Mouse (Mus musculus) gastrocnemius, postnatal 4 days (tissue): ENCODE data around the gene Ogdh. TPM values are rescaled to one million over a fixed set of nuclear protein-coding genes. Genes with fewer than 3 reads are reported as not detected.

Source experiments
- DNase-seq, 2 experiments: peaks; one replicate each; pipeline ENCODE4 v3.0.0; 2021 to 2022; ENCODE audit warnings: low spot score in 2 of 2, mixed read lengths in 2 of 2
- total RNA-seq, 2 experiments: library from RNA; stranded (reverse); gene quantifications; 2 replicates each; pipeline ENCODE4 v1.2.3; 2021

Ogdh gene
- total RNA-seq, 2 experiments from 2014 or later, result 340 to 351 TPM

GRCm38 (mm10) chr11:6293601-6294000 lies 2.2 kb downstream of the Ogdh start:
- no peak for DNase-seq

- DNase-seq, result no peak
Measured at GRCm38 (mm10) chr11:6294632-6295031, 3.2 kb downstream of the Ogdh start.

GRCm38 (mm10) chr11:6296077-6296476 lies 4.6 kb downstream of the Ogdh start:
- DNase-seq, result no peak

- DNase-seq, result no peak
Measured at GRCm38 (mm10) chr11:6299435-6299834, 8.0 kb downstream of the Ogdh start.

GRCm38 (mm10) chr11:6302793-6303192 lies 11.4 kb downstream of the Ogdh start:
- no peak for DNase-seq

- no peak for DNase-seq
Measured at GRCm38 (mm10) chr11:6305943-6306430, 14.6 kb downstream of the Ogdh start.

GRCm38 (mm10) chr11:6308181-6308580 lies 16.7 kb downstream of the Ogdh start:
- no peak for DNase-seq

- no peak for DNase-seq
Measured at GRCm38 (mm10) chr11:6313874-6314406, 22.5 kb downstream of the Ogdh start.

GRCm38 (mm10) chr11:6316821-6317220 lies 25.4 kb downstream of the Ogdh start:
- no peak for DNase-seq

- no peak for DNase-seq
Measured at GRCm38 (mm10) chr11:6318559-6318958, 27.1 kb downstream of the Ogdh start.

- DNase-seq, result no peak
Measured at GRCm38 (mm10) chr11:6319374-6319773, 27.9 kb downstream of the Ogdh start.

- DNase-seq, result no peak
Measured at GRCm38 (mm10) chr11:6322086-6322485, 30.7 kb downstream of the Ogdh start.

- no peak for DNase-seq
Measured at GRCm38 (mm10) chr11:6323348-6323747, 31.9 kb downstream of the Ogdh start.

- DNase-seq, result no peak
Measured at GRCm38 (mm10) chr11:6331256-6331655, 39.8 kb downstream of the Ogdh start.

GRCm38 (mm10) chr11:6332606-6333005 lies 41.2 kb downstream of the Ogdh start:
- no peak for DNase-seq

- no peak for DNase-seq
Measured at GRCm38 (mm10) chr11:6333403-6333802, 42.0 kb downstream of the Ogdh start.

GRCm38 (mm10) chr11:6335321-6335720 lies 43.9 kb downstream of the Ogdh start:
- no peak for DNase-seq

GRCm38 (mm10) chr11:6336689-6337088 lies 45.3 kb downstream of the Ogdh start:
- DNase-seq, result no peak

GRCm38 (mm10) chr11:6345956-6346355 lies 54.5 kb downstream of the Ogdh start:
- no peak for DNase-seq

GRCm38 (mm10) chr11:6346966-6347365 lies 55.5 kb downstream of the Ogdh start:
- no peak for DNase-seq

- DNase-seq, result no peak
Measured at GRCm38 (mm10) chr11:6348681-6349200, 57.3 kb downstream of the Ogdh start.

- no peak for DNase-seq
Measured at GRCm38 (mm10) chr11:6349586-6349985, 58.2 kb downstream of the Ogdh start.

GRCm38 (mm10) chr11:6355106-6355505 lies 63.7 kb downstream of the Ogdh start:
- no peak for DNase-seq
